Mouse (Mus musculus): Measurements from ENCODE around the gene Mtpn. TPM values are rescaled to one million over a fixed set of nuclear protein-coding genes. Genes with fewer than 3 reads are reported as not detected.

Gene Mtpn
- polyA plus RNA-seq, 1 experiment: 175 TPM

GRCm38 (mm10) chr6:35499978-35500667, 39.6 kb downstream of the Mtpn start:
- Histone ChIP-seq H3K9me3 (replicated peaks; ENCODE audit: control insufficient read depth, insufficient read depth, low read length, poor library complexity, severe bottlenecking) (no peaks in the 10 kb centered on the region), H3K4me1 (ENCODE audit: control insufficient read depth, insufficient read depth, low read length) (no peaks in the 10 kb centered on the region), H3K36me3 (ENCODE audit: control insufficient read depth, insufficient read depth, low read length, poor library complexity, severe bottlenecking) (no peaks in the 10 kb centered on the region), H3K4me3 (ENCODE audit: low read depth, low read length) (no peak overlapping the region), H3K9ac (ENCODE audit: low read depth, poor library complexity, severe bottlenecking) (no peak overlapping the region), H3K27ac (ENCODE audit: insufficient read depth, low read length) (no peak overlapping the region), H3K27me3 (ENCODE audit: control insufficient read depth, insufficient read depth, low read length, poor library complexity, severe bottlenecking) (no peaks in the 10 kb centered on the region)
- TF ChIP-seq POLR2A (IDR thresholded peaks at IDR 0.05; ENCODE audit: insufficient read depth, low read length): no peak
- no peak for TF ChIP-seq CTCF (IDR thresholded peaks at IDR 0.05; ENCODE audit: low read depth, low read length)

- no peaks in the 10 kb centered on the region for H3K36me3 ChIP-seq (ENCODE audit: control insufficient read depth, insufficient read depth, low read length, poor library complexity, severe bottlenecking)
- H3K4me3 ChIP-seq (ENCODE audit: low read depth, low read length): no peak overlapping the region
Measured at GRCm38 (mm10) chr6:35497406-35497805, 42.3 kb downstream of the Mtpn start.

GRCm38 (mm10) chr6:35493851-35494250, 45.8 kb downstream of the Mtpn start:
- TF ChIP-seq EP300 (IDR thresholded peaks at IDR 0.05; ENCODE audit: insufficient read depth, low read depth, low read length): no peak
- no peak for TF ChIP-seq POLR2A (IDR thresholded peaks at IDR 0.05; ENCODE audit: insufficient read depth, low read length)
- no peak for TF ChIP-seq CTCF (IDR thresholded peaks at IDR 0.05; ENCODE audit: low read depth, low read length)
- H3K27ac ChIP-seq (ENCODE audit: insufficient read depth, low read length): no peak overlapping the region
- H3K36me3 ChIP-seq (ENCODE audit: control insufficient read depth, insufficient read depth, low read length, poor library complexity, severe bottlenecking): no peaks in the 10 kb centered on the region
- no peak overlapping the region for H3K4me3 ChIP-seq (ENCODE audit: low read depth, low read length)
- no peaks in the 10 kb centered on the region for H3K27me3 ChIP-seq (ENCODE audit: control insufficient read depth, insufficient read depth, low read length, poor library complexity, severe bottlenecking)
- H3K9me3 ChIP-seq (replicated peaks; ENCODE audit: control insufficient read depth, insufficient read depth, low read length, poor library complexity, severe bottlenecking): no peaks in the 10 kb centered on the region
- no peak overlapping the region for H3K9ac ChIP-seq (ENCODE audit: low read depth, poor library complexity, severe bottlenecking)
- no peaks in the 10 kb centered on the region for H3K4me1 ChIP-seq (ENCODE audit: control insufficient read depth, insufficient read depth, low read length)

More at GRCm38 (mm10) chr6:35497406-35497805, 42.3 kb downstream of the Mtpn start:
- no peaks in the 10 kb centered on the region for H3K27me3 ChIP-seq (ENCODE audit: control insufficient read depth, insufficient read depth, low read length, poor library complexity, severe bottlenecking)
- no peak overlapping the region for H3K9ac ChIP-seq (ENCODE audit: low read depth, poor library complexity, severe bottlenecking)
- no peaks in the 10 kb centered on the region for H3K9me3 ChIP-seq (replicated peaks; ENCODE audit: control insufficient read depth, insufficient read depth, low read length, poor library complexity, severe bottlenecking)
- TF ChIP-seq POLR2A (IDR thresholded peaks at IDR 0.05; ENCODE audit: insufficient read depth, low read length): no peak
- no peak for TF ChIP-seq CTCF (IDR thresholded peaks at IDR 0.05; ENCODE audit: low read depth, low read length)
- no peak for TF ChIP-seq EP300 (IDR thresholded peaks at IDR 0.05; ENCODE audit: insufficient read depth, low read depth, low read length)
- no peaks in the 10 kb centered on the region for H3K4me1 ChIP-seq (ENCODE audit: control insufficient read depth, insufficient read depth, low read length)
- H3K27ac ChIP-seq (ENCODE audit: insufficient read depth, low read length): no peak overlapping the region

GRCm38 (mm10) chr6:35479651-35480335, 59.9 kb downstream of the Mtpn start:
- Histone ChIP-seq H3K27me3 (ENCODE audit: control insufficient read depth, insufficient read depth, low read length, poor library complexity, severe bottlenecking) (no peaks in the 10 kb centered on the region; the same call in 1 of the 2 replicates), H3K9ac (ENCODE audit: low read depth, poor library complexity, severe bottlenecking) (no peak overlapping the region), H3K27ac (ENCODE audit: insufficient read depth, low read length) (no peak overlapping the region), H3K4me3 (ENCODE audit: low read depth, low read length) (no peak overlapping the region), H3K36me3 (ENCODE audit: control insufficient read depth, insufficient read depth, low read length, poor library complexity, severe bottlenecking) (no peaks in the 10 kb centered on the region), H3K9me3 (replicated peaks; ENCODE audit: control insufficient read depth, insufficient read depth, low read length, poor library complexity, severe bottlenecking) (peaks cover 4% of the 10 kb centered on the region), H3K4me1 (ENCODE audit: control insufficient read depth, insufficient read depth, low read length) (no peaks in the 10 kb centered on the region)
- TF ChIP-seq POLR2A (IDR thresholded peaks at IDR 0.05; ENCODE audit: insufficient read depth, low read length) (no peak), CTCF (IDR thresholded peaks at IDR 0.05; ENCODE audit: low read depth, low read length) (no peak), EP300 (IDR thresholded peaks at IDR 0.05; ENCODE audit: insufficient read depth, low read depth, low read length) (no peak)

- no peak for TF ChIP-seq EP300 (IDR thresholded peaks at IDR 0.05; ENCODE audit: insufficient read depth, low read depth, low read length)
- no peak for TF ChIP-seq POLR2A (IDR thresholded peaks at IDR 0.05; ENCODE audit: insufficient read depth, low read length)
- no peak for TF ChIP-seq CTCF (IDR thresholded peaks at IDR 0.05; ENCODE audit: low read depth, low read length)
- Histone ChIP-seq H3K4me3 (ENCODE audit: low read depth, low read length) (no peak overlapping the region), H3K27ac (ENCODE audit: insufficient read depth, low read length) (no peak overlapping the region), H3K9me3 (replicated peaks; ENCODE audit: control insufficient read depth, insufficient read depth, low read length, poor library complexity, severe bottlenecking) (peaks cover 4% of the 10 kb centered on the region), H3K27me3 (ENCODE audit: control insufficient read depth, insufficient read depth, low read length, poor library complexity, severe bottlenecking) (no peaks in the 10 kb centered on the region; the same call in 1 of the 2 replicates), H3K36me3 (ENCODE audit: control insufficient read depth, insufficient read depth, low read length, poor library complexity, severe bottlenecking) (no peaks in the 10 kb centered on the region), H3K4me1 (ENCODE audit: control insufficient read depth, insufficient read depth, low read length) (no peaks in the 10 kb centered on the region), H3K9ac (ENCODE audit: low read depth, poor library complexity, severe bottlenecking) (no peak overlapping the region)
Measured at GRCm38 (mm10) chr6:35476830-35477229, 62.9 kb downstream of the Mtpn start.
